Mouse (Mus musculus) G1E (cell line): Measurements from ENCODE around the gene Tjp3. TPM values are rescaled to one million over a fixed set of nuclear protein-coding genes. Genes with fewer than 3 reads are reported as not detected.

Source experiments
- ATAC-seq: 2 replicates; pipeline ENCODE4 v1.8.0; 2016; ENCODE audit warnings: mild to moderate bottlenecking; ENCODE audit not compliant: insufficient number of reproducible peaks, poor library complexity, low FRiP score, severe bottlenecking; ENCODE audit errors: extremely low read depth
- DNase-seq: peaks from one replicate; pipeline ENCODE4 v3.0.0; 2012; ENCODE audit warnings: low spot score
- H3K27me3 ChIP-seq: 2 replicates; pipeline ENCODE4 v1.6.1; 2012; ENCODE audit warnings: mild to moderate bottlenecking, low read length, inconsistent platforms; ENCODE audit not compliant: insufficient read depth
- H3K36me3 ChIP-seq: replicated peaks from 2 replicates; pipeline ENCODE3; 2012; ENCODE audit warnings: mild to moderate bottlenecking, inconsistent platforms
- H3K4me1 ChIP-seq: 2 replicates; pipeline ENCODE4 v1.6.1; 2012; ENCODE audit warnings: low read depth, low read length, inconsistent platforms, mixed read lengths; ENCODE audit not compliant: insufficient read depth
- H3K4me3 ChIP-seq: 2 replicates; pipeline ENCODE4 v1.5.1; 2012; ENCODE audit warnings: low read depth, mild to moderate bottlenecking, inconsistent platforms, low read length, moderate library complexity, mixed read lengths
- H3K9me3 ChIP-seq: replicated peaks from 2 replicates; pipeline ENCODE4 v1.6.1; 2012; ENCODE audit warnings: inconsistent platforms
- CTCF ChIP-seq: IDR thresholded peaks from 2 replicates; pipeline ENCODE4 v1.5.1; 2012; ENCODE audit warnings: low read depth, low read length, inconsistent platforms, mixed read lengths
- GATA1 ChIP-seq: IDR thresholded peaks from 2 replicates; pipeline ENCODE4 v1.6.1; 2012; ENCODE audit warnings: borderline replicate concordance, low read length, inconsistent platforms, mixed read lengths
- GATA2 ChIP-seq: IDR thresholded peaks from 2 replicates; pipeline ENCODE4 v1.6.1; 2012; ENCODE audit warnings: low read depth, low read length, inconsistent platforms, borderline replicate concordance
- POLR2AphosphoS5 ChIP-seq: IDR thresholded peaks from 2 replicates; pipeline ENCODE4 v1.6.1; 2012; ENCODE audit warnings: low read depth, low read length, inconsistent platforms; ENCODE audit not compliant: insufficient replicate concordance
- TAL1 ChIP-seq: conservative IDR thresholded peaks from 2 replicates; pipeline ENCODE4 v1.6.1; 2012; ENCODE audit warnings: low read depth, low read length, inconsistent platforms, mixed read lengths
- polyA plus RNA-seq: library from polyadenylated mRNA; stranded (reverse); fragments of >175 nt; gene quantifications from 2 replicates; pipeline ENCODE4 v1.2.3, GENCODE M21; 2012
- total RNA-seq, 2 experiments: library from RNA; stranded (forward) in 1 of 2; stranded (reverse) in 1 of 2; fragments of 200-1000 nt in 1 of 2; fragments of >200 nt in 1 of 2; fragmentation: Nextera tagmentation in 1 of 2; gene quantifications; 2 replicates each; pipeline ENCODE4 v1.2.3; 2014 to 2017

Gene Tjp3
- total and polyA plus RNA-seq, 3 experiments = 1.4 to 1.8 TPM; not detected in 1

DNA sequence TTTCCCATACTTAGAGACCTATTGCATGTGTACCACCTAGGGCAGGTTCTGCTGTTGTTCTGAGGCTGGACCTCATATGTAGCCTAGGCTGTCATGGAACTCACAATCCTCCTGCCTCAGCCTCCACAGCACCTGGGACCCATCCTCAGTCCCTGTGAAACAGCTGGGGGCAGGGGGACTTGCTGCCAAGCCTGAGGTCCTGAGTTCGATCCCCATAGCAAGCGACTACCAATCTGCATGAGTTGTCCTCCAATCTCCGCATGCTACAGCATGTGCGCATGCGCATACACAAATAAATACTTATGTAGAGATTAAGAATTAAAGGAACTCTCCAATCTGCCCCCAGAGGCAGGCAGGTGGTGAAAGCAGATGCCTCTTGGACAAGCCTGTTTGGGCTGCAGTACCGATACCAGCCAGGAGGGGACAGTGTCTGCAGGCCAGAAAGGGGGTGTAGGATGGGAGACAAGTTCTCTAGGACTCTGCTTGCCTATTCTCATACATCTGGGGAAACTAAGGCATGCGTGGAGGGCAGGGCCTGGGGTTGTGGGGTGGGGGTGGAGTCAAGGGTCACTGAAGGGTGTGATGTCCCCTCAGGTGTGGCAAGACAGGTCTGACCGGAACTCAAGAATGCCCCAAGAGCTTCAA, 3.7 kb downstream of the Tjp3 start:
- Histone ChIP-seq H3K27me3 (peaks cover 43% of the 10 kb centered on the region), H3K4me1 (peaks cover 74% of the 10 kb centered on the region), H3K36me3 (no peaks in the 10 kb centered on the region), H3K9me3 (no peaks in the 10 kb centered on the region), H3K4me3 (no peak overlapping the region)
- TF ChIP-seq GATA1 (no peak), CTCF (peak; percentile 99)
- ATAC-seq = no peak
- DNase-seq = no peak

DNA sequence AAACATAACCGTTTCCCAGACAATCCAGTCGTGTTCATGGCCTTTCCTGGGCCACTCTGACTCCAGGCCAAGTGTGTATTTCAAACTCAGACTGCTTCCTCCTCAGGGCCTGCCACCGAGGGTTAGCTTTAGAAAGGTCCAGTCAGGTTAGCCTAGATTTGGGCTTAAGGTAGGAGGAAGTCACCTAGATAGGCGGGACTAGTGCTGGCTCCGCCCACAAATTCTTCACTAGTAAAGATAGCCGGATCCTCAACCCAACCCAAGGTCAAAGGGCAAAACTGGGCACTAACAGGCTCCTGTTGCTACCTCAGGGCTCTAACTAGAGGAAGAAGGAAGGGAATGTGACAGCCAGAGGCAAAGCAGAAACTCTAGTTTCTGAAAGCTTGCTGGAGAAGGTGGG, 4.8 kb downstream of the Tjp3 start:
- Histone ChIP-seq H3K4me1 (peaks cover 66% of the 10 kb centered on the region), H3K9me3 (no peaks in the 10 kb centered on the region), H3K4me3 (no peak overlapping the region), H3K36me3 (no peaks in the 10 kb centered on the region), H3K27me3 (peaks cover 50% of the 10 kb centered on the region)
- DNase-seq = no peak
- TF ChIP-seq CTCF (no peak), POLR2AphosphoS5 (no peak), GATA2 (no peak), GATA1 (no peak), TAL1 (no peak)
- no peak for ATAC-seq

DNA sequence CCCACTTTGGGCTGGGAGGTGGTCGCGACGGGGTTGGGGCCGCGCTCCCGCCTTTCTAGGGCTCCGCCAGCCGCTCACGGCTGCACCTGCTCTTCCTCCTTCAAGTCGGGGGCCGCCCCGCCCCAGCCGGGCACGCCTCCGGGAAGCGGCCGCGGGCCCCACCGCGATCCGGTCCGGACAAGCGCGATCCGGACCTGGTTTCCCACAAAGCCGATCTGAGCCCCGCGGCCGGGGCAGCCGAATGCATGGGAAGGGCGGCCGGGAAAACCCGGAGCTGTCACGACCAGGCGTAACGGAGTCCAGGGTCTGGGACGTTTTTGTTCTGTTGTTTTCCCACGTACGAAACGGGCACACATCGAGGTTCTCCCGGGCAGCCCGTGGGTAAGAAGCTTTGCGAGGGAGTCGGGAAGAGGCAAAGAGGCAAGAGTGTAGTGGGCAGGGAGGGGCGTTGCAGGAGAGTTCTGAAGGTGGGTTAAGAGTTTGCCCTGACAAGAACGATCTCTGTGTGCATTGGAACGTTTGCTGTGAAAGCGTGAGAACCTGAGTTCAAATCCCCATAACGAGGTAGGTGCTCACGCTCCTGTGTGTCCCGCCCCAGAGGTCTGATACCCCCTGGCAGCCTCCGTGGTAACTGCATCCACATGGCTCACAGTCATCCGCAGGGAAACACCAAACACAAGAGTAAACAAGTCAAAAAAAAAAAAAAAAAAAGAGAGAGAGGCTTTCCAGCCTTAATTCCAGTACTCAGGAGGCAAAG, 5.5 kb downstream of the Tjp3 start:
- H3K9me3 ChIP-seq = no peaks in the 10 kb centered on the region
- no peak for TF ChIP-seq TAL1
- TF ChIP-seq POLR2AphosphoS5 = no peak
- no peak for TF ChIP-seq GATA1
- no peak for TF ChIP-seq CTCF
- no peak for TF ChIP-seq GATA2
- peaks cover 59% of the 10 kb centered on the region for H3K4me1 ChIP-seq
- peaks cover 55% of the 10 kb centered on the region for H3K27me3 ChIP-seq
- H3K36me3 ChIP-seq = no peaks in the 10 kb centered on the region
- DNase-seq = peak; percentile 91
- H3K4me3 ChIP-seq = peak overlapping the region; percentile 70
- peak; percentile 60; the same call in 1 of the 2 replicates for ATAC-seq

DNA sequence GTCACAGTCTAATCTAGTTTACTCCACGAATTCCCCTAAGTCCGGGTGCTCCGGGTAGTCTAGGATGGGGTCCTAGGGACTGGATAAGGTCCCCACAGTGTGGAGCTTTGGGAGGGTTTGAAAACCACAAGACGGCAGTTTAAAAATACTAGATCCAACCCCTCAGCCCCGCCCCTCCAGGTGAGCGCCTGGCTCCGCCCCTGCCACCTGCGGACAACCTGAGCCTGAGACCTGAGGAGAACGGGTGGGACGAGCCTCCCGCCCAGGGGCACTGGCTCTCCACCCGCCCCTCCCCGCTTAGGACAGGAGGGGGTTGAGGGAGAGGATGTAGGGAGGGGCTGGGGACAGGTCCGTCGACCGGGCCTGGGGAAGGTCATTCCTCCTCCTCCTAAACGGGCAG, 6.7 kb downstream of the Tjp3 start:
- no peak for TF ChIP-seq TAL1
- TF ChIP-seq CTCF = no peak
- no peak for TF ChIP-seq POLR2AphosphoS5
- TF ChIP-seq GATA2 = no peak
- TF ChIP-seq GATA1 = no peak
- DNase-seq (no peak), ATAC-seq (no peak)
- no peaks in the 10 kb centered on the region for H3K9me3 ChIP-seq
- H3K36me3 ChIP-seq = no peaks in the 10 kb centered on the region
- peaks cover 58% of the 10 kb centered on the region for H3K27me3 ChIP-seq
- H3K4me3 ChIP-seq = peak overlapping the region; percentile 23; the same call in 1 of the 2 replicates
- peaks cover 55% of the 10 kb centered on the region for H3K4me1 ChIP-seq

DNA sequence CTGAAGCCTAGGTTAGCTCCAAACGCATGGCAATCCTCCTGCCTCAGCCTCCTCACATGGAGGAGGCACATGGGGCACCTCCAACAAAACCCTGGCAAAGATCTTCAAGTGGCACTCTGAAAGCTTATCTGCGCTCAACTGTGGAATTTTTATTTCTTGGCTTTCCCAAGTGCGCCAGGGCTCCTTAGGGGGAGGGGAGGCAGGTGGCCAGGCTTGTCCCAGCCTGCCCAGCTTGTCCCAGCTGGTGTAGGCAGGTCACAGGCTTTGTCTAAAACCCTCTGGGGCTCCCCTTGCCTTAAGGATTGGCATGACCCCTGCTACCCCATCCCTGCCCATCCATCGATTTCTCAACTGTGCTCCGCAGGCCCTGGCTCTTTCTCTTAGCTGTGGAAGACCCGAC, 7.2 kb downstream of the Tjp3 start:
- H3K36me3 ChIP-seq = no peaks in the 10 kb centered on the region
- ATAC-seq = no peak
- no peak overlapping the region for H3K4me3 ChIP-seq
- H3K9me3 ChIP-seq = no peaks in the 10 kb centered on the region
- TF ChIP-seq TAL1 = no peak
- no peak for TF ChIP-seq POLR2AphosphoS5
- TF ChIP-seq GATA2 = no peak
- no peak for TF ChIP-seq CTCF
- no peak for TF ChIP-seq GATA1
- peaks cover 54% of the 10 kb centered on the region for H3K4me1 ChIP-seq
- H3K27me3 ChIP-seq = peaks cover 61% of the 10 kb centered on the region
- DNase-seq = no peak

DNA sequence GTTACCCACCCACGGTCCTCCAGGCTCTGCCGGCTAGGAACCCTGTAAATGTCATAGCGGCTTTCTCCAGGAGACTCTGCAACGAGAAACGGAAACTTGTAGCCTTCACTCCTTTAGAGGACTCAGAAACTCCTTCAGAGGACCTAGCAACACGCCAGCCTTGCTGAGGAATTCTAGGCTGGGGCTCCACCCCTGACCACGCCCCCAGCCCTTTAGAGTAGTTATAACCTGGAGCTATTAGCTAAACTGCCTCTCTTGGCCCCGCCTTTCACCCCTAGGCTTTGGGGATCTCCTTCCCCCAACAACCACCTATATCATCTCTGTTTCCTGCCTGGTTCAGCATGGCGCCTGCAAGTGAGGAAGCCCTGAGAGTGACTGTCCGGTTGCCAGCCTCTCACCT, 11.9 kb downstream of the Tjp3 start:
- H3K27me3 ChIP-seq = peaks cover 57% of the 10 kb centered on the region
- ATAC-seq = no peak

More for the DNA sequence above, 11.9 kb downstream of the Tjp3 start:
- no peak for TF ChIP-seq GATA2
- no peak for TF ChIP-seq CTCF
- no peak for TF ChIP-seq POLR2AphosphoS5
- TF ChIP-seq TAL1 = no peak
- peaks cover 1% of the 10 kb centered on the region for H3K36me3 ChIP-seq
- H3K4me3 ChIP-seq = no peak overlapping the region
- H3K4me1 ChIP-seq = peaks cover 26% of the 10 kb centered on the region
- no peak for DNase-seq
- 0 out of 2 replicates have a peak, but pooled peaks cover 2% of the 10 kb centered on the region for H3K9me3 ChIP-seq
